Mouse (Mus musculus) liver, embryonic 14.5 days (tissue): ENCODE measurements around the gene Qdpr.

ENCODE experiments used
- CTCF ChIP-seq: IDR thresholded peaks from 2 replicates; pipeline ENCODE4 v1.5.1; 2016; ENCODE audit warnings: antibody characterized with exemption, low read depth, control low read depth
- EP300 ChIP-seq: IDR thresholded peaks from 2 replicates; pipeline ENCODE4 v1.6.1; 2016; ENCODE audit warnings: antibody characterized with exemption, low read depth

DNA sequence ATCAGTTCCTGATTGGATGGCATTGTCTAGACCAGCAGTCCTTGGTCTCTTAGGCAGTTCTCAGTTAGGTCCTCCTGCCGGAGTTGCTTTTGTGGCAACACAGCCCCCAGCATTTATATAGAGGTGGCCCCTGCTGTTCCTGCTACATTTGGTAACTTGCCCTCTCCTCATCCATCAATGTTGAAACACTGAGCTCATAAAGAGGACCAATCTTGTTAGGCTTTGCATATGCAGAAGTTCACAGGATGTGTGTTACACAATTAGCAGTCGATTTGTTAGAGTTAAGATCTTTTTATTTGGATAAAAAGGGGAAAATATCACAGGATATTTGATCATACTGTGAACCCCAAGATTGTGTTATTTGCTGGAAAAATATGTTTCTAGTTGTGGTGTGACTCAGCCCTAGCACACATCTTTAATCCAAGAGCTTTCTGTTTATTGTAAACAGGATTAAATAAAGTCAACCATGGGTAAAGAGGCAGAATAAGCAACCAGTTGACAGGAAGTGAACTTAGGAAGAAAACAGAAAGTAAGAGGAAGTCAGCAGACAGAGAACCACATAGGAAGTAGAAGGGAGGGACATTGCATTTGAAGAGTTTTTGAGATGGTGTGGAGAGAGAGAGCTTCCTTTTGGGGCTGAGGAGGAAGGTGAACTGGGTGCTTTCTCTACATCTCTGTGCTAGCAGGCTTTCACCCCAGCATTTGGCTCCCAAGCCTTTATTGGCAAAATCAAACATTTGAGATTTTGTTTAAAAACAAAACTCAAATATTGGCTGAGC, 65.8 kb downstream of the Qdpr start:
- TF ChIP-seq CTCF (no peak), EP300 (no peak)
